Mouse (Mus musculus): Measurements from ENCODE around the gene Gnaq.

Gene Gnaq

DNA sequence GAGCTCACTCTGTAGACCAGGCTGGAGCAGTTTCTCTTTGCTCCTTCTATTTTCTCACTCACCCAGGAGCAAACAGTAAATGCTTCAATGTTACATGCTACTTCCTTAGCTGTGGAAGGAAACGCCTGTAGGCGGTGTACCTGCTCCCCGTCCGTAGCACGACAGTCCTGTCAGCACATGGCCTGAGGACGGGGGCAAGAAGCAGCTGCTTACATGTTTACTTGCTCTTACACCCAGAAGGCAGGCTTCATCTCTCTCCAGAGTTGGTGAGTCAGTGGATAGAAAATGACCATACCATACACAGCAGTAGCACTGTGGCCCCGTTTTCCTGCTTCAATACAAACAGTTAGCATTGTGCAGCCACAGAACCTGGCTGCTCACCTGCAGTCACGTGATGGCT lies 247.1 kb downstream of the Gnaq start:
- no peak for TF ChIP-seq GATA4 (IDR thresholded peaks at IDR 0.05; ENCODE audit: insufficient replicate concordance, low read length)

DNA sequence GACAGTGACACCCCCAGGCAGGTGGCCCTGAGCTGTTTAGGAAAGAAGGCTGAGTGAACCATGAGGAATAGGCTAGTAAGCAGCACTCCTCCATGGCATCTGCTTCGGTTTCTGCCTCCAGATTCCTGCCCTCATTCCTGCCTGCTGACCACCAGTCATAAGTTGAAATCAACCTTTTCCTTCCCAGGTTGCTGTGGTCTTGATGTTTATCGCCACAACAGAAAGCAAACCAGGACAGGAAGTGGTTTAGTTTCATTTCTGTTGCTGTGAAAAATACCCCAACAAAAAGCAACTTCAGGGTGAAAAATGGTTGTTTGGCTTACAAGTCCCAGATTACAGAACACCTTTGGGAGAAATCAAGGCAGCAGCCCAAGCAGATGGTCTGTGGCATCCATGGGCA lies 249.8 kb downstream of the Gnaq start:
- TF ChIP-seq GATA4 (IDR thresholded peaks at IDR 0.05; ENCODE audit: insufficient replicate concordance, low read length): no peak

DNA sequence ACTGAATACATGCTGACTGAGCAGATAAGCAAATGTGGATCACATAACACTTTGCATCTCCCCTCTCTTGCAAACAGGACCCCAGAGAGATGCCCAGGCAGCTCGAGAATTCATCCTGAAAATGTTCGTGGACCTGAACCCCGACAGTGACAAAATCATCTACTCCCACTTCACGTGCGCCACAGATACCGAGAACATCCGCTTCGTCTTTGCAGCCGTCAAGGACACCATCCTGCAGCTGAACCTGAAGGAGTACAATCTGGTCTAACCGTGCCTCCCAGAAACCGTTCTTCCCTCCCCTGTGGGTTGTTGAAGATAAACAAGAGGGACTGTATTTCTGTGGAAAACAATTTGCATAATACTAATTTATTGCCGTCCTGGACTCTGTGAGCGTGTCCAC lies 250.5 kb downstream of the Gnaq start:
- no peak for TF ChIP-seq GATA4 (IDR thresholded peaks at IDR 0.05; ENCODE audit: insufficient replicate concordance, low read length)

DNA sequence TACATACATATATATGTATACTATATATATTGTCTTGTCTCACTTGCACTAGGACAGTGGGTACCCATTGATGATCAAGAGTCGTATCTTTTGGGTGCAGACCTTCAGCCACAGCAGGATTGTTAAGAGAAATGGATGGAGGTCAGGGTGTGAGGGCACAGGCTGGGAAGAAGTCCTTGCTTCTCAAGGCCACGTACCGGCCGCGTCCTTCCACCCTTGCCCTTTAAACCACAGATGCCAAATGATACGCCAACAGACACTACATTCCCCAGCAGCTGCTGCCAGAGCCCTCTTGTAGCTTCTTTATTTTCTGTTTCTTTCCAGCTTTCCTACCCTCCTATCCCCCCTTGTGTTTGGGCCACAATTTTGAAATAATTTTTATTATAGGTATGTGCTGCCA lies 251.5 kb downstream of the Gnaq start:
- TF ChIP-seq GATA4 (IDR thresholded peaks at IDR 0.05; ENCODE audit: insufficient replicate concordance, low read length): no peak

DNA sequence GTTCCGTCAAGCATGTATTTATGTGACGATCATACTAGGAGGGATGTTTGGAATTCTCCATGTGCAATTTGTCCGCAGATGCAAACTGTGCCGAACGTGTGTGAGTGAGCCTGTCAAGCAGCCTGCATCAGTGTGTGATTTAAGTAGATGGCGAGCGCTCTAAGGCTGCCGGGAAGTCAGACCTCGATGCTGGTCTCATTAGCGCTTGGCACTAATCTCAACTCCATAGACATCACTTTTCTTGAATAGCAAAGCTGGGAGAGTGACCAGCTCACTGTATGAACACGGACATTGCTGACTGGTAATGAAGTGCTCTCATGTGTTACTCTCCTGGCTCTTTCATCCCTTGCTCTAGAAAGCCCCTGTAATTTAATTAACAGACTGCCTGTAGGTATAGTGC lies 252.3 kb downstream of the Gnaq start:
- TF ChIP-seq GATA4 (IDR thresholded peaks at IDR 0.05; ENCODE audit: insufficient replicate concordance, low read length): no peak

DNA sequence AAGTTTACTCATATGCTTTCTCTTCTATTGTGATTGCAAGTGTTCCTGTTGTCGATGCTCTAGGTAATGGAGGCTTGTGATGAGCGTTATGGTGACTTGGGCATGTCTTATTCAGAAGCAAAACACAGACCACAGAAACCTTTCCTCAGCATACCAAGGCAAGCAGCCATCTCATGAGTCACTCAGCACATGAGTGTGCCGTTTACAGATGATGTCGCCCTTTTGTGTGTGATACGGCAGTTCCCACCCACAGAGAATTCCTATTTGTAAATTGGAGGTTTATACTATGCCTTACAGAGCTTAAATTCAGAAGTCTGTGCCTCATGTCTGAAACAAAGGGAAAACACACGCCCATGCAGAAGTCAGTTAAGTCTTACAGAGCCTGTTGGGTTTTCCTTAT lies 253.9 kb downstream of the Gnaq start:
- TF ChIP-seq GATA4 (IDR thresholded peaks at IDR 0.05; ENCODE audit: insufficient replicate concordance, low read length): no peak

DNA sequence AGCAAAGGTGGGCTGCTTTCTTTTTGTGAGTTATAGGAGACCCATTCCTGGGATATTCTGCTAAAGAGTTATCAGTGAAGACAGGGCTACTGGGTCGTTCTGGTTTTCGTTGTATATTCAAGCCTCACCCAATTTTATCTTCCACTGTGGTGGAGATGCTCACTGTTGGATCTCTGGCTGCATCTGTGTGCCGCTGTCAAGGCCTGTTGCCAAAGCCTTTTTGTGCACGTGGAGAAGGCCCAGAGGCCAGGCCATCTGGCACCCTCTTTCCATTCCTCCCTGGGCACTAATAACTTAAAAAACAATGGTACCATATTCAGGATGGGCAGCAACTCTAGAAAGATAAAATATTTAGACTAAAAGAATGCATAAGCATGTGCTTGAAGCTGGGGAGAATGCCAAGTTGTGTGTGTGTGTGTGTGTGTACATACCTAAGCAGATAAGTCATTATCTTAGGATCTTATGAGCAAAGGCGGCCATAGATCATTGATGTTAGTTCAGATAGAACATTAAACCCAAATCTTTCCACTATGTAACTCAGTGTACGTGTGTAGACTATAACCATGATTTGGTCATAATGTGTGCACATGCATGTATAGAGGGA lies 257.7 kb downstream of the Gnaq start:
- TF ChIP-seq GATA4 (IDR thresholded peaks at IDR 0.05; ENCODE audit: insufficient replicate concordance, low read length): no peak

DNA sequence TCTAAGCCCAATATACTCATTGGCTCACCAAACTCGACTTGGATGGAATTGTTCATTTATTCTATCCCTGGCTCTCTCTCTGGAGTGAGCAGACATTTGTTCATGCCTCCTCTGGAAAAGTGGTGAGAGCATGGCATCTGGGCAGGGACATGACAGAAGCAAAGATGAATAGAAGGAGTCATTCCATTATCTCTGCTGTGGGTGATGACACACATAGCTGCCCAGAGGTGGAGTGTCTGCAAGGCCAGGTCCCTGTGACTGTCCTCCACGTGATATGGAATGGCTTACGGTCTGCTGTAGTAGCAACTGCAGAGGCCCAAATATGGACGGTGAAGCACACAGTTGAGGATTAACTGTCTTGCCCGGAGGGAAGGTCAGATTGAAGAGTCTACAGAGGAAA lies 261.8 kb downstream of the Gnaq start:
- TF ChIP-seq GATA4 (IDR thresholded peaks at IDR 0.05; ENCODE audit: insufficient replicate concordance, low read length): no peak

DNA sequence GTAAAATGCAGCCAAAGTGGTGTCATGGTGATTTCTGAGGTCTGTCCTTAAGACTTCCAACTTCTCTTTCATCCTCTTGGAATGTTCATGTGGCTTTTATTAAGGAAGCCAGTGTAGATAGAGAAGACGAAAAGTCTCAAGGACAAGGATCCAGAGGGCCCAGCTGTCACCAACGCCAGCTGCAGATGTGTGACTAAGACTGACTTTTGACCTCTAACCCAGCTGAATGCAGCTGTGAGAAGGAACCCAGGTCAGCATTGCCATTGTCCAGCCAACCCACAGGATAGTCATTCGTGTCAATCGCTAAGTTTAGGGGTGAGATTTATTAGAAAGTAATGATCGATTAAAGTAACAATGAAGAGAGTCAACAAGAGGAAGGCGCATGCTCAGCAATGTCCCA lies 270.5 kb downstream of the Gnaq start:
- TF ChIP-seq GATA4 (IDR thresholded peaks at IDR 0.05; ENCODE audit: insufficient replicate concordance, low read length): no peak

DNA sequence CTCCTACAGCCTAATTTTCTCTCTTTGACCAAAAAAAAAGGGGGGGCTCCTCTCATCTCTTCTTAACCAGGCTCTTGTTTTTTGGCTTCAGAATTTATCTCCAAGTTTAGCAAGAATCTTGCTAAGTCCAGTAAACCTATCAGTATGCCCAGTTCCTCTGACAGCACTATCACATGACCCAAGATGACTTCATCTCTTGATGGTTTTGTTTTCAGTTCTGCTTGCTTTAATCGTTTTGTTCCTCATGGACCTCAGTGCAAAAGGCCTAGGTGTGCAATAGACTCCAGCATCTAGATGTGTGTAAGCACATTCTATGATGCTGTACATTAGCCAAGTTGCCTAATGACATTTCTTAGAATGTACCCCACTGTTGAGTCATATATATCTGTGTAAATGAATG lies 275.1 kb downstream of the Gnaq start:
- TF ChIP-seq GATA4 (IDR thresholded peaks at IDR 0.05; ENCODE audit: insufficient replicate concordance, low read length): no peak

DNA sequence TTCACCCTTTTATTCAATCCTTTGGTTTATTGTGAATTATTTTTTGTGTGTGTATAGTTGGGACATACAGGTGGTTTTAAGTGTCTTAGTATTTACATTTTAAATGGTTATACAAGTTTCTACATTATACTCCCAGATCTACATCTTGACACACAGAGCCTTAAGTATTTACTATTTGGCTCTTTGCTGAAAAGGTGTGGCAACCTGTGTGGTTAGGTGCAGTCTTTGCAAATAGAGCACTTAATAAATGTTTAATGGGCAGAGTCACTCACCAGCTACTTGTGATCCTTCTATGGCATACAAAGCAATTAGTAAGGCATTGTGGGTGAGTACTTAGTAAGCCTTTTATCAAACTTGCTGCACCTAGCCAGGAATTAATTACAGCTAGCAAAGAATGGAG lies 278.7 kb downstream of the Gnaq start:
- TF ChIP-seq GATA4 (IDR thresholded peaks at IDR 0.05; ENCODE audit: insufficient replicate concordance, low read length): no peak

DNA sequence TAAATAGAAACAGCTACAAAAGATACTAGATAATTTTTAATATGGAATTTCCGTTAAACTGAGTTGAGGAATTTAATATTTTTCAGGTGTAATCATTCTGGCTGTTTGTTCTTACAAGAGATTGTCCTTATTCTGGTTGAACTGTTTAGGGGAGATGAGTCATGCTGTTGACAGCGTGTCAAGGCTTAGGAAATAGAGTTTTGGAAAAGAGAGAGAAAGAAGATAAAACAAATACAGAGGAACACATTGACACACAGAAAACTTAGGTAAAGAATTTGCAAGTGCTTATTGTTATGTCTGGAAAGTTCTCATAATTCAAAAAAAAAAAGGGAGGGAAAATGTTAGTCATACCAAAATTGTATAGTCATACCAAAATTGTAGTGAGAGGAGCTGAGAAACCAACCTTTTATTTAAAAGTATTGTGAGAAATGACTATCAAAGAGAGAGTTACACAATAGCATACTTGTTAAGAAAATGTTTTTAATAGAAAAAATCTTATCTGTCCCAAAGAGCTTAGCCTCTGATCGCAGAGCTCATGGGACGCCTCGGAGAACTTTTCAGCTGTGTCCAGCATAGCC lies 285.5 kb downstream of the Gnaq start:
- TF ChIP-seq GATA4 (IDR thresholded peaks at IDR 0.05; ENCODE audit: insufficient replicate concordance, low read length): no peak

DNA sequence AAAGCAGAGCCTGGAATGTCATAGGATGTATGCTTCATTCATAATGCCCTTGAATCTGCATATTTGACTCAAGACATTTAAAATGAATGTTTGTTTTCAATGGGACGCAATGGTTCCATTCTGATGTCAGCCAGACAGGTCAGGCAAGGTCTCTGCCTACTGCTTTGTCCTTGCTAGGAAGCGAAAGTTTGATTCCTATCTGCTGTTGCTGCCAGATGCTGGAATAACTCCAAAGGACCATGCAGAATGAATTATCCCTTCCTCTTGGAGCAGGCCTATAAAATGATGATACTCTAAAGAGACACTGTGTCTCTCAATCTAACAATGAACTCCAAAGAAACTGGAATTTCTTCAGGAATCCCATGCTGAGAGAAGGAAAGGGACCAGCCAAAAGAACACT lies 293.0 kb downstream of the Gnaq start:
- no peak for TF ChIP-seq GATA4 (IDR thresholded peaks at IDR 0.05; ENCODE audit: insufficient replicate concordance, low read length)

DNA sequence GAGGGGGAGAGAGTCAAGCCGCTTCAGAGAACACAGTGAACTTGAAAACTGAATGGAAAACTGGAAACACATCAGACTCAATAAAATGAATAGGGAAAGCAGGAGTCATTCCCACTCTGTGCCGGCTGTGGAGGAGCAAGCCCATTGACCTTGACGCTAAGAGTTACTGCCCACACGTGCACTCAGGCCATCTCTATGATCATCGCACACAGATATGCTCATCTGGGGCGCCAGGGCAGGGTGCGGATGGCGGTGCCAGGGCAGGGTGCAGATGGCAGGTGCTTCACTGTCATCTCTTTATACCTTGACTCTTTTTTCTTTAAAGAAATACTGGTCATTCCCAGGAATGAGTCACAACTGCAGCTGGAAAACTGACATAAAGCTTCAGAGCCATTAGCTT lies 298.7 kb downstream of the Gnaq start:
- TF ChIP-seq GATA4 (IDR thresholded peaks at IDR 0.05; ENCODE audit: insufficient replicate concordance, low read length): no peak

DNA sequence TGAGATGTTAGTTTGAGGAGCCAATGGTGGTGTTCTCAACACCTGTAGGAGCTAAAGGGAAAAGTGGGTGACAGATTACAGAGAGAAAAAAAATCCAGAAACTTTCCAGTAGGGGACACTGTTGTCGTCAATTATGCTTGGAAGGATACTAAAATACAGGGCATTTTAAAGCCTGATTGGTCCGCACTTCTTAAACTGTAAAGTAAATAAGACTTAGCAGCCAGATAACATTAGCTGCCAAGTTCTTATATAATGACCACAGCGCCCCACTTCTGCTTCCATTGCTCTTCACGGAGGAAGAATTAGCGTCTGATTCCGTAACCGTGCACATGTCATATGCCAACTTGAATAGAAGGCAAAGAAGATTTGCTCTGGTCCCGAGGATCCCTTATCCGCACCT lies 302.2 kb downstream of the Gnaq start:
- TF ChIP-seq GATA4 (IDR thresholded peaks at IDR 0.05; ENCODE audit: insufficient replicate concordance, low read length): no peak

DNA sequence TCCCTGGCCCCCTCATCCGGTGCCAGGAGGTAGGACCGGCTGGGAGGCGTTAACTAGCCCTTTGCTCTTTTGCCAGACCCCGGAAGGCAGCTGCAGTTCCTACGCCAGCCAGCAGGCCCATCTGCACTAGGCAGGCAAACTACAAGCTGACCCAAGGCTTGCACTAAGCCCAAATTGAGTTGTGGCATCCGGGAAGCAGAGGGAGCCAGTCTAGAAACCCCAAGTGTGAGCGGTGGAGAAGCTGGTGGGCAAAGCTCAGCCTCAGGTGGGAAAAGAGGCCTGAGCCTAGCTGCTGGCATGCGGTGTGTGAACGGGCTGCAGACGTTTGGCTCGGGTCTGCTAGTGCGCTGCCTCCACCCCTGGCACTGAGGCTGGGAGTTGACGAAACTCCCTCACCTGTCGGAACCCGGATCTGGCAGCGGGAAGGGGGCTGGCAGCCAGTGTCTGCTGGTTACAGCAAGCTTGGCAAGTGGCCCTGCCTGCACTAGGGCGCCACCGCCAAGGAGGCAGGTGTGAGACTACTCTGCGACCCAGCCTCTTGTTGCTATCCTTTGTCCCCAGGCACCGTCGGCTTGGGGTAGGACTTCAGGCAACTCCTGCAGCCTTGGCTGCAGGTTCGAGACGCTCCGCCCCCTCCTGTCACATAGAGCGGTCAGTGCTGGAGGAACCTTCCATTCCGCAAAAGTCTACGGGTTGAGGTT lies 303.1 kb downstream of the Gnaq start, which contains the start of gene Gna14:
Gene Gna14, plus strand, starts transcription at position 232 of the 701 bp plus-strand sequence.
- TF ChIP-seq GATA4 (IDR thresholded peaks at IDR 0.05; ENCODE audit: insufficient replicate concordance, low read length): no peak

Data from liver, adult (tissue).